Mouse (Mus musculus) c-Kit-positive CD71-positive TER-119-positive erythroid progenitor cells, embryonic 14.5 days (primary cell): Measurements from ENCODE around the gene Tmem251.

Experiments used
- DNase-seq: peaks from one replicate; pipeline ENCODE4 v3.0.0-alpha.2; 2013; ENCODE audit warnings: low spot score

Tmem251 gene

DNA sequence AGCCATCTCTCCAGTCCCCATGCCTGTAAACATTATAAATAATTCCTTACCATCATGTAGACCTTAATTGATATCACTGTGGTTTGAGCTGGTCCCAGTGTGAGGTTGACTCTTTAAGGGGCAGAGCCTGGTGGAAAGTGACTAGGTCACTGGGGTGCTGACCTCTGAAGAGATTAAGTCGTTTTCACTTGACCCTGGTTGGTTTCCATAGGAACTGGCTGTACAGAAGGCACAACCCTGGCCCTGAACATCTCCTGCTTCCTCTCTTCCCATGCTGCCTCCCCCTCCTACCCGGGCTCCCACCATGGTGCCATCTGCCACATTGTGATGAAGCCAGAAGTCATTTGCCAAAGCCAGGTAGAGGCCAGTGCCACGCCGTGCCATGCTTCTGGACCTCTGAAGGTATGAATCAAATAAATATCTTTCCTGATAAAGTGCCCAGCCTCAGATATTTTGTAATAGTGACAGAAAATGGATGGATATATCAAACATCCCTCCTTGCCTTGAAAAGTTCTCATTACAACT lies 32.6 kb upstream of the Tmem251 start:
- no peak for DNase-seq

DNA sequence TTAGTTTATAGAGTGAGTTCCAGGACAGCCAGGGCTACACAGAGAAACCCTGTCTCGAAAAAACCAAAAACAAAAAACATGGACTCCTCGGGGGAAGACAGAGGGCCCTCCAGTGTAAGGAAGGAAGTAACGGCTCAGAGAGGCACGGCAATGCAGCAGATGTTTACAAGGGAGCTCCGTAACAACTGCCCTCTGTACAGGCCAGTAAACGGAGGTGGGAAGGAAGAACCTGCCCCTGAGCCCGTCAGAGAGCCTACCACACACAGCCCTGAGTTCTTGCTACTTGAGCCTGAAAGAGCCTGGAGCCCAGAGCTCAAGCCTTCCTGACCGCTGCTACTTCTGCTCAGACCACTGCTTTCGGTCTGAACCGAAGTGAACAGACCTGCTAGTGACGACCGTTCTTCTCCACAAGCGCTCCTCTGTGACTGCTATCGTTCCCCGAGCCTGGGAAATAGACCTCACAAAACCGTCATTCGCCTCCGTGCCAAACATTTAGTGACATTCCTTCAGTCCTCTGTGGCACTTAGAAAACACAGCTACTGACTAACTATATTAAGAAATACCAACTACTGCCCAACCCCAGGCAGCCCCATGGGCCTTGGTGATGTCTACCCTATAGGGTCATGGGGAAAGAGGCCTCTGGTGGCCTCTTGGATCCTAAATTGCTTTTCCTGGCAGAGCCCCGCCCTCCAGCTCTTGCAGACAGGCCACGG lies 30.3 kb upstream of the Tmem251 start:
- DNase-seq: no peak

- no peak for DNase-seq
These were observed 29.4 kb upstream of the Tmem251 start for GRCm38 (mm10) chr12:102714116-102714515.

GRCm38 (mm10) chr12:102714654-102715395 lies 28.7 kb upstream of the Tmem251 start:
- no peak for DNase-seq

DNA sequence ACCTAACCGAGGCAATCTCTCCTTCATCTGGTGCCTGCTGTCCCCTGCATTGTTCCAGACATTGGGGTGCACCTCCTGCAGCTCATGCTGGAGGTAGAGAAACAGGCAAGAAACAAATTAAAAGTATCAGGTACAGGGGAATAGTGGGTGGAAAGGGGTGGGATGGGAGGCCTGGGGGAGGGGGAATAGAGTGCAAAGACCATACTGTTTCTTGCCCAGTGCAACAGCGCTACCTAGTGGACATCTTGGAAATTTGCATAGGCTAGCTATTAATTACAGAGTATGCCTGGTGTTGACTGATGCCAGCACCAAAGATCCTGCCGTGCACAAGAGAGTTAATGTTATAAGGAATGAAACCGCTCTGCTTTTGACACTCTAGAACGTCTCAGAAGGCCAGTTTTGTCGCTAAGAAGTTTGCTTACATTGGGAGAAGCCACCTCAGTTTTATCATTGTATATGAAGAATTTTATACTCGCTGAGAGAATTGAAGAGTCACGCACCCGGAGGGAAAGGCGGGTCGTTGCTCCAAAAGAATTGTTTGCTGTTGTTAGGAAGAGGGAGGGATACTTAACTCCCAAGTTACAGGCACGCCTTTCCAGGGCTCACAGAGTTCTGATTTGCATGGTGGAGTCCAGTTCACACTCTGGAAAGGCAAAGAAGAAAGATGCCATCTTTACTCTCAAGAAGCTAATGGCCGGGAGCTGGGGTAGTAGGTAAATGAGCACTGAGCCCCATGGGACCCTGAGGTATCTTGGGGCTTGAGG lies 23.8 kb upstream of the Tmem251 start:
- no peak for DNase-seq

GRCm38 (mm10) chr12:102722451-102722850 lies 21.1 kb upstream of the Tmem251 start:
- no peak for DNase-seq

GRCm38 (mm10) chr12:102722966-102723365 lies 20.6 kb upstream of the Tmem251 start:
- DNase-seq: no peak

- no peak for DNase-seq
These were observed 19.7 kb upstream of the Tmem251 start for GRCm38 (mm10) chr12:102723861-102724260.

GRCm38 (mm10) chr12:102725146-102725545 lies 18.4 kb upstream of the Tmem251 start:
- DNase-seq: no peak

DNA sequence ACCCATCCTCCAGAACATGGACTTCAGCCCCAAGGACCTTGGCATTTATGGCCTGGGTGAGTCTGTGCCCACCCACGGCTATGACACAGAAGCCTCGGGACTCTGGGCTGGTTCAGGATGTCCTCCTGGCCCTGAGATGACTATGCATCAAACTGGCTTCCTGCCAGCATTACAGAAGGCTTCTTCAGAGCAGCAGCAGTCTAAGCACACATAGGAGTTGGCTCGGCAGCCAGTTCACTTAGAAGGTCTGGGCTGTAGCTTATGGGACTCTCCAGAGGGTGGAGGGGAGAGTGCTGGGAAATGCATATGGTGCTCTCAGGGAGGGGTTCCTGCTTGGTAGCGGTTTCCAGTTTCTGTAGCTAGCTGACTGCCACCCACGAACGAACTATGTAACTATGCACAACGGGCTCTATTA lies 17.8 kb upstream of the Tmem251 start:
- no peak for DNase-seq

DNA sequence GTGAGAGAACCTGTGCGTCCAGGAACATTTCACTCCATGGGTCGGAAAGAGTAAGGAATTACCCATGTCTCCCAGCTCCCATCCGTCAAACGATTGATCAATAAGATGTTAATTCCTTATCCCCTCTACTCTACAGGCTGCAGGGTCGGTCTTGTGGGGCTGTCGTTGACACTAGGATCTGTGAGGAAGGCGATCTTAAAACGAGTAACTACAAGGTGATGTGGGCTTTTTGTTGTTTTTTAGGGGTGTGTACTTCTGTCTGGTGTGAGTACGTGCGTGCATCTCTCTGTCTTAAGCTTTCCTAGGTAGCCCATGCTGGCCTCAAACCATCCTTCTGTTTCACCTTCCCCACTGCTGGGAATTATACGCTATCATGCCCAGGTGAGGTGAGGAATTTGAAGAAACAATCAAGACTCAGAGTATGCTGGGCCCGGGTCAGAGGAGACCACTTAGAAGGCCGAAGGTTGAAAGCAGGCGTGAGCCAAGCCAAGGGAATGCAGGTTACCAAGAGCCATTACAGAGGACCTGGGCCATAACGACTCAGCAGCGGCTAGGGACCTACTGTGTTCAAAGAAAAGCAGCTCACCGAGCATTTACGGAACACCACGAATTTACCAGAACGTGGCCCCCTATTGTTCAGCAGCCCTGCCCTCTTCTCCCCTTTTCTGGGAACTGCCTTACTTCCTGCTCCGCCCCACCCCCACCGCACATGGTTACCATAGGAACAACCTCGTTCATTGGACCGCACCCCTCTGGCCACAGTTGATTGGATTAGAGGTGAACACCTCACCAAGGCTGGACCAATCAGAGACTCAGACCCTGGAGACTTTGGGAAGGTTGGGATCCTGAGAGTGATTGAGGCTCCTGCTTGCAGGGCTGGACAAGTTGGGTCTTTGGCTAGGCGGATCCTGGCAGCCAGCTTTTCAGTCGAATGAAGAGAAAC lies 13.4 kb upstream of the Tmem251 start:
- peak; percentile 74 for DNase-seq

GRCm38 (mm10) chr12:102730798-102731619 lies 12.6 kb upstream of the Tmem251 start:
- DNase-seq: no peak

- DNase-seq: peak; percentile 71
These were observed 10.2 kb upstream of the Tmem251 start for GRCm38 (mm10) chr12:102733381-102733780.

DNA sequence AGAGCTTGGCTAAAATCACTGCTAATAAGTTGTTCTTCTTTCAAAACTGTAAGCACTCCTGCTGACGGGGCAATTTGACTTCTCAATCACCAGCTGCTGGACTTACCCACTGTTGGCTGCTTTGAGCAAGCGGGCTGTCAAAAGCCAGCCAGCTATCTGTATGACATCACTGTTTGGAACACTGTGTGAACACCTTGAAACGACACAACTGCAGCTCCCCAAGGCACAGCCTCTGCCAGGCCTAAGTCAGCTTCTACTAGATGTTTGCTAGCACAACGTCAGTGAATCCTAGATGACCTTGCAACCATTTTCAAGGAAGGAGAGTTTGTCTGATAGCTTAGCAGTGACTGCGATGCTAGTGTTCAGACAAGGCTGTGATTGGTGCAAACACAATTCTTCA lies 4.5 kb upstream of the Tmem251 start:
- no peak for DNase-seq

DNA sequence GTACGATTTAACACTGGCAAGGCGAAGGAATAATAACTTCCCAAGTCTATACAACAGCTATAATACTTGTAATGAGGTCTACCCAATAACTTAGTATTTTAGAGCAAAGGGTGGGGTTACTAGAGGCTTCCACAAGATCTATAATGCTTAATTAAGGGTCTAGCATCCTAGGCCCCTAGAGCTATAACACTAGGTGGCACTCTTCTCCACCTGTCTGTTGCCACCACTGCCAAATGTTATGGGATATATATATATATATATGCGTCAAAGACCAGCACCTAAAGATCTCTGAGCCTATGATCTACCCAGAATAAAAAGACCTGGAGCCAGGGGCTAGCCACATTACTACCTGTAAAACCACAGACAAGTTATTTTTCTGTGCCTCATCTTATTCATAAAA lies 3.3 kb upstream of the Tmem251 start:
- DNase-seq: no peak

DNA sequence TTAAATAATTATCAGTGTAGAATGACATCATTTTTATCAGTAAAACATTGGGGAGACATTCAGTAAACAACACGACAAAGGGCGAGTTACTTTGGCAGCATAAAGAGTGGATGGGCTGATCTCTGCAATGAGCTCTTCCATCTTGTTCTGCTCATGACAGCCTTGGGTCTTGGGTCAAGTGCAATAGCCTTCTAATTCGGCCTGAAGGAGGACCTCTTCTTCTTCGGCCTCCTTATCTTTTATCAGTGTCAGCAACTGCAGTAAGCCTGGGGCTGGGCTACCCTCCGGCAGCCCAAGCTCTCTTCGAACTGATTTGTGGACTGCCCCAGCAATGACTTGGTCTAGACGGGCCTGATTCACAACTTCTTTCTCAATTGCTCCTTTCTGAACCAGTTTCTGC lies 1.5 kb upstream of the Tmem251 start:
- DNase-seq: no peak

DNA sequence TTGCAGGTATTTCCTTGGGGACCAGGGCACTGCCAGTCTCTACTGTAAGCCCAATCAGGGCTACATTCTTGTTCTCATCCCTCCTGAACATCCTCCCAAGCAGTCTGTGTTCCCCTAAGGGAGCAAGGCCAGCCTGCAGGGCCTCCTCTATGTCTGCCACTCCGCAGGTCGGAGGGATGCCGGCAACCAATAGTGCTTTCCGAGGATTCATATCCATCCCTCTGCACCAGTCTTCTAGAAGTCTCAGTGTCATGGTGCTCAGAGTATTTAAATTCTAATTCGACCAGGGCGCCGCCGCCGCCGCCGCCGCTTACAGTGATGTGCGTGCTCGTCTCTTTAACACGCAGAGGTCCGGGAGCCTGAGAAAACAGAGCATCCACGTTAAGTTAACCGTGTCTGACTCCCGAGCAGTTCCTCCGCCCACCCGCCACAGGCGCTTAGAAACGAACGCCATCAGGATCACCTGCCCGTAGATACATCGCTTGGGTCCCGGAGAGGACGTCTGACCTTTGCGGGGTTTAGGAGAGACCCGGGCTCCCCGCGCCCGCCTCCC lies 450 bp upstream of the Tmem251 start:
- DNase-seq: no peak

GRCm38 (mm10) chr12:102744839-102745238 lies 1.3 kb downstream of the Tmem251 start:
- no peak for DNase-seq

DNA sequence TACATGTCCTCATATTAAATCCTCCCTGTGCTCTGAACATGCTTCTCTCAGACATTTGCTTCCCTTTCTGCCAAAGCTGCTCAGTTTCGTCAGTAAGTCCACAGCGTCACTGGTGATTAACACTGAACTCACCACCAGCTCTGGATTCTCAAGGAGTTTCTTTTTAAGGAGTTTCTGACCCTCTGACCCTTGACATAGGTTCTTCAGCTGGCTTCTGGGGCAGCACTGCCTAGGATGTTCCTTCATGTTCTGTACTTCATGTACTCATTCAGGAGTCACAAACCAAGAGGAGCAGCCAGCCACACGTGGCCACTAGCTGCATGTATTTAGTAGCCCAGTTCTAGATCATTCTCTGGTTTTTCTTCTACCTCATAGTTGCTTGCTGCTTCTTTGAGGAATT lies 4.7 kb downstream of the Tmem251 start:
- DNase-seq: no peak

DNA sequence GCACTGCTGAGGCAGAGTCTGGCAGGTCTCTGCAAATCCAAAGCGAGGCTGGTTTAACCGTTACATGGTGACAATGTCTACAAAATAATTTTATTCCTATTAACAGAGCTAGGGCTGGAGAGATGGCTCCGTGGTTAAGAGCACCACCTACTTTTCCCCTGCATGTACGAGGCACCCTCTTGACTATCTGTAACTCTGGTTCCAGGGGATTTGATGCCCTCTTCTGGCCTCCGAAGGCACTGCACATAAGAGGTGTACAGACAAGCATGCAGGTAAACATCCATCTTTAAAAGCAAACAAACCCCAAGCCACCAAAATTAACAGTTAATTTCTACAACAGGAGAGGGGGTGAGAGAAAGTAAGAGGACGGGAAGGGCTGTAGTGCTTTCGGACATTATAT lies 12.7 kb downstream of the Tmem251 start:
- DNase-seq: peak; percentile 65
